Mouse (Mus musculus) forebrain, embryonic 13.5 days (tissue): ENCODE results near the gene Cldn34b3. TPM values are rescaled to one million over a fixed set of nuclear protein-coding genes. Genes with fewer than 3 reads are reported as not detected.
"Not testable (repeated sequence)": the region's sequence is repeated elsewhere in the genome, so short reads cannot be mapped to it uniquely, and the experiment has no call there.

ENCODE experiments used
- ATAC-seq: fragments of 200-750 bp; cut with Nextera tagmentation; 2 replicates; pipeline ENCODE4 v1.8.0; 2017
- H3K27ac ChIP-seq: fragments of 300-500 bp; sonication (generic); 2 replicates; pipeline ENCODE4 v1.5.1; 2015; ENCODE audit warnings: inconsistent platforms, mild to moderate bottlenecking, moderate library complexity
- H3K27me3 ChIP-seq: fragments of 300-500 bp; sonication (generic); 2 replicates; pipeline ENCODE4 v1.6.1; 2015; ENCODE audit warnings: mild to moderate bottlenecking, inconsistent platforms
- H3K36me3 ChIP-seq: fragments of 300-500 bp; sonication (generic); 2 replicates; pipeline ENCODE4 v1.6.1; 2015; ENCODE audit warnings: mild to moderate bottlenecking, inconsistent platforms; ENCODE audit not compliant: poor library complexity, severe bottlenecking
- H3K4me1 ChIP-seq: fragments of 300-500 bp; sonication (generic); 2 replicates; pipeline ENCODE4 v1.6.1; 2015; ENCODE audit warnings: inconsistent platforms
- H3K4me2 ChIP-seq: fragments of 300-500 bp; sonication (generic); 2 replicates; pipeline ENCODE4 v1.6.1; 2015; ENCODE audit warnings: inconsistent platforms, mild to moderate bottlenecking, moderate library complexity
- H3K4me3 ChIP-seq: fragments of 300-500 bp; sonication (generic); 2 replicates; pipeline ENCODE4 v1.5.1; 2015; ENCODE audit warnings: mild to moderate bottlenecking, inconsistent platforms
- H3K9ac ChIP-seq: fragments of 300-500 bp; sonication (generic); 2 replicates; pipeline ENCODE4 v1.6.1; 2015; ENCODE audit warnings: mild to moderate bottlenecking, inconsistent platforms
- H3K9me3 ChIP-seq: fragments of 300-500 bp; sonication (generic); replicated peaks from 2 replicates; pipeline ENCODE4 v1.6.1; 2016; ENCODE audit warnings: inconsistent platforms
- WGBS: fragments of 180-500 bp; shearing (Covaris S2); methylation state at CpG from one replicate; pipeline ENCODE4 v1.1.7; 2015; 5-methylcytosine and 5-hydroxymethylcytosine counted together
- polyA plus RNA-seq: library from polyadenylated mRNA; unstranded; fragments of >200 nt; fragmentation: Nextera tagmentation; extraction: Ambion mirVana; gene quantifications from 2 replicates; pipeline ENCODE4 v1.2.1, GENCODE M21; 2015

Gene Cldn34b3
- not detected in 2 replicates for polyA plus RNA-seq

DNA sequence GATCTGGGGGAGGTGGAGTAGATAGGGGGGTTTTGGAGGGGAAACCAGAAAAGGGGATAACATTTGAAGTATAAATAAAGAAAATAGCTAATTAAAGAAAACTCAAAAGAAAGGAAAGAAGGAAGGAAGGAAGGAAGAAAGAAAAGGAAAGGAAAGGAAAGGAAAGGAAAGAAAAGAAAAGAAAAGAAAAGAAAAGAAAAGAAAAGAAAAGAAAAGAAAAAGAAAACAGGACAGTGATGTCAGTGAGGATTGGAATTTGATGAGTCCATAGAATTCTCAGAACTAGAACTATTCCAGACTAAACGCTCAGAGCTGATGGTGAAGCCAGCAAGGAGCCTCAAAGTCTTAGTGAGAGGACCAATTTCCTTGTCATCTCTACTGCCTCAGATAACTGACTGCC lies at the start of gene Cldn34b3:
Gene Cldn34b3 (plus strand): TSS at position 301 of the 400 bp plus-strand sequence.
- not testable (repeated sequence) for H3K36me3 ChIP-seq, H3K4me3 ChIP-seq, H3K4me1 ChIP-seq, ATAC-seq, H3K4me2 ChIP-seq, H3K9me3 ChIP-seq, H3K9ac ChIP-seq, H3K27ac ChIP-seq, H3K27me3 ChIP-seq
- WGBS, result 82% methylated on average over 1 of the region's 1 CpGs

Other genes with a start within 250 kb of the Cldn34b3 start
- not detected in 2 replicates for gene Cldn34b4, start 129.0 kb downstream of the Cldn34b3 start, polyA plus RNA-seq